Mouse (Mus musculus) skeletal muscle tissue, postnatal 0 days (tissue): ENCODE data around the gene Ssty2. TPM values are rescaled to one million over a fixed set of nuclear protein-coding genes. Genes with fewer than 3 reads are reported as not detected.

Experiments used
- polyA plus RNA-seq: library from polyadenylated mRNA; unstranded; fragments of >200 nt; fragmentation: Nextera tagmentation; extraction: Ambion mirVana; gene quantifications from 2 replicates; pipeline ENCODE4 v1.2.1, GENCODE M21; 2015

The Ssty2 gene
- not detected in 2 replicates for polyA plus RNA-seq

DNA sequence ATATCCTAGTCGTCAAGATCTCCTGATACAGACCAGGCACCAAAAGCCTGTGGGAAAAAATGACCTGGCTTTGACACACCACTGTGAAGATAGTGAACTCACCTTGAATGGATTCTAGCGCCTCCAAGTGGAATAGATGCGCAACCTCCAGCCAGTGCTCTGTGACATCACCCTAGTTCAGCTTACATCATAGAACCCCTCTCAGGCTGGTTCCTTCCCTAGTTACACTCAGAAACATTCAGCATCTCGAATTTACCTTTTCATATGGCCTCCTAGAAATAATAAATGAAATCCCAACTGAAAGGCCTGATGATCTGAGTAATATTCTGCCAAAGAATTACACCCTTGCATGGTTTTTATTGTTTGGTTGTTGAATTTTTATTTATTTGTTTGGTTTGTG is at the start of gene Ssty2:
Gene Ssty2 (minus strand): TSS at position 101 of the 400 bp plus-strand sequence.

